Mouse (Mus musculus): ENCODE measurements at regions not wholly inside any gene's neighbourhood (a gene's known extent, or its start where the extent isn't known, plus 50 kb on each side); places are given as distances from the start of the nearest gene placed in this dataset.

GRCm38 (mm10) chr16:20814240-20814639, 79.9 kb upstream of the Thpo start:
- TF ChIP-seq CTCF (IDR thresholded peaks at IDR 0.05; ENCODE audit: control insufficient read depth, insufficient read depth, insufficient read length) = no peak
- no peak for TF ChIP-seq USF1 (IDR thresholded peaks at IDR 0.05; ENCODE audit: low read depth)
- TF ChIP-seq MAX (IDR thresholded peaks at IDR 0.05) = no peak
- no peak for TF ChIP-seq CEBPB (IDR thresholded peaks at IDR 0.05; ENCODE audit: low read depth)
- no peak for TF ChIP-seq MYOG (IDR thresholded peaks at IDR 0.05; ENCODE audit: control insufficient read depth, extremely low read depth, insufficient read length)
- TF ChIP-seq FOSL1 (IDR thresholded peaks at IDR 0.05; ENCODE audit: insufficient read depth, low read length, poor library complexity, severe bottlenecking) = no peak
